Mouse (Mus musculus) small intestine, adult 2 months (tissue): ENCODE data around the gene Wdr60. TPM values are rescaled to one million over a fixed set of nuclear protein-coding genes. Genes with fewer than 3 reads are reported as not detected.

ENCODE experiments used
- H3K27ac ChIP-seq: fragments of 200-500 bp; 2 replicates; pipeline ENCODE4 v1.5.1; 2012; ENCODE audit warnings: low read depth, low read length, control low read depth, inconsistent platforms; ENCODE audit not compliant: insufficient read depth
- H3K27me3 ChIP-seq: fragments of 200-500 bp; 2 replicates; pipeline ENCODE4 v1.6.1; 2012; ENCODE audit warnings: mild to moderate bottlenecking, moderate library complexity, low read length, inconsistent platforms; ENCODE audit not compliant: control insufficient read depth, insufficient read depth
- H3K36me3 ChIP-seq: fragments of 200-500 bp; 2 replicates; pipeline ENCODE4 v1.6.1; 2012; ENCODE audit warnings: mild to moderate bottlenecking, low read length, control low read depth, inconsistent platforms; ENCODE audit not compliant: control insufficient read depth, insufficient read depth
- H3K4me1 ChIP-seq: fragments of 200-500 bp; 2 replicates; pipeline ENCODE4 v1.6.1; 2012; ENCODE audit warnings: low read length, inconsistent platforms, mixed read lengths; ENCODE audit not compliant: control insufficient read depth, insufficient read depth, insufficient read length
- H3K4me3 ChIP-seq: fragments of 200-500 bp; 2 replicates; pipeline ENCODE4 v1.5.1; 2012; ENCODE audit warnings: low read depth, mild to moderate bottlenecking, control low read depth, inconsistent platforms, low read length, moderate library complexity
- CTCF ChIP-seq: fragments of 200-500 bp; IDR thresholded peaks from 2 replicates; pipeline ENCODE4 v1.5.1; 2012; ENCODE audit warnings: low read depth, mild to moderate bottlenecking, control low read depth, inconsistent platforms, low read length, moderate library complexity, mixed read lengths; ENCODE audit not compliant: insufficient replicate concordance, insufficient read length; ENCODE audit errors: extremely low read depth
- POLR2A ChIP-seq: fragments of 200-500 bp; IDR thresholded peaks from 2 replicates; pipeline ENCODE4 v1.6.1; 2012; ENCODE audit warnings: low read depth, mild to moderate bottlenecking, control low read depth, inconsistent platforms, low read length, moderate library complexity
- WGBS: fragments of 180-500 bp; shearing (Covaris S2); methylation state at CpG from one replicate; pipeline ENCODE4 v1.1.7; 2018; 5-methylcytosine and 5-hydroxymethylcytosine counted together
- polyA plus RNA-seq: library from polyadenylated mRNA; depleted of rRNA; stranded (reverse); fragments of >200 nt; gene quantifications from 2 replicates; pipeline ENCODE4 v1.2.3, GENCODE M21; 2012

Gene Wdr60
- polyA plus RNA-seq, 1 experiment = 0.95 TPM

GRCm38 (mm10) chr12:116283511-116283910, 20.7 kb upstream of the Wdr60 start:
- 34% methylated on average over 2 of the region's 2 CpGs for WGBS

GRCm38 (mm10) chr12:116282856-116283255, 20.0 kb upstream of the Wdr60 start:
- WGBS = 35% methylated on average over 2 of the region's 2 CpGs
- TF ChIP-seq POLR2A (no peak), CTCF (no peak)
- no peak overlapping the region for H3K27ac ChIP-seq
- no peaks in the 10 kb centered on the region for H3K4me1 ChIP-seq
- no peaks in the 10 kb centered on the region for H3K27me3 ChIP-seq
- no peaks in the 10 kb centered on the region for H3K36me3 ChIP-seq
- no peak overlapping the region for H3K4me3 ChIP-seq

More at GRCm38 (mm10) chr12:116283511-116283910, 20.7 kb upstream of the Wdr60 start:
- Histone ChIP-seq H3K4me3 (no peak overlapping the region), H3K27me3 (no peaks in the 10 kb centered on the region), H3K4me1 (no peaks in the 10 kb centered on the region), H3K36me3 (peaks cover 2% of the 10 kb centered on the region; the same call in 1 of the 2 replicates), H3K27ac (no peak overlapping the region)
- no peak for TF ChIP-seq POLR2A

- no peak for TF ChIP-seq CTCF
- peak; percentile 30; the same call in 1 of the 2 replicates for TF ChIP-seq POLR2A
- Histone ChIP-seq H3K27me3 (no peaks in the 10 kb centered on the region), H3K27ac (peak overlapping the region; percentile 94), H3K4me3 (peak overlapping the region; percentile 70), H3K36me3 (no peaks in the 10 kb centered on the region), H3K4me1 (no peaks in the 10 kb centered on the region)
- WGBS = under 1% methylated on average over 55 of the region's 55 CpGs
These were observed 18.8 kb upstream of the Wdr60 start for GRCm38 (mm10) chr12:116281427-116282281.

GRCm38 (mm10) chr12:116280653-116281364, 18.0 kb upstream of the Wdr60 start, which contains the start of gene Esyt2:
Esyt2 (plus strand) TSS chr12:116281196.
- TF ChIP-seq CTCF (no peak), POLR2A (peak; percentile 98)
- Histone ChIP-seq H3K36me3 (no peaks in the 10 kb centered on the region), H3K4me3 (peak within 1 kb of the TSS; percentile 70), H3K27ac (peak within 1 kb of the TSS; percentile 94), H3K4me1 (no peaks in the 10 kb centered on the region), H3K27me3 (no peaks in the 10 kb centered on the region)
- WGBS = under 1% methylated on average over 68 of the region's 68 CpGs

GRCm38 (mm10) chr12:116280149-116280652, 17.4 kb upstream of the Wdr60 start:
- TF ChIP-seq POLR2A (no peak), CTCF (no peak)

GRCm38 (mm10) chr12:116279181-116279580, 16.4 kb upstream of the Wdr60 start:
- 100% methylated on average over 2 of the region's 2 CpGs for WGBS
- no peak for TF ChIP-seq POLR2A
- TF ChIP-seq CTCF = no peak
- H3K27me3 ChIP-seq = no peaks in the 10 kb centered on the region
- H3K27ac ChIP-seq = no peak overlapping the region
- no peaks in the 10 kb centered on the region for H3K36me3 ChIP-seq
- H3K4me3 ChIP-seq = no peak overlapping the region
- no peaks in the 10 kb centered on the region for H3K4me1 ChIP-seq

More at GRCm38 (mm10) chr12:116280149-116280652, 17.4 kb upstream of the Wdr60 start:
- peak overlapping the region; percentile 70 for H3K4me3 ChIP-seq
- peak overlapping the region; percentile 94 for H3K27ac ChIP-seq
- 5% methylated on average over 7 of the region's 7 CpGs for WGBS
- H3K27me3 ChIP-seq = no peaks in the 10 kb centered on the region
- no peaks in the 10 kb centered on the region for H3K4me1 ChIP-seq
- no peaks in the 10 kb centered on the region for H3K36me3 ChIP-seq

- TF ChIP-seq CTCF (no peak), POLR2A (no peak)
- Histone ChIP-seq H3K36me3 (no peaks in the 10 kb centered on the region), H3K27ac (no peak overlapping the region), H3K4me3 (no peak overlapping the region), H3K4me1 (no peaks in the 10 kb centered on the region), H3K27me3 (no peaks in the 10 kb centered on the region)
- 100% methylated on average over 1 of the region's 1 CpGs for WGBS
These were observed 15.7 kb upstream of the Wdr60 start for GRCm38 (mm10) chr12:116278541-116278940.
